Mouse (Mus musculus) bone marrow, adult 2 months (tissue): Measurements from ENCODE around the gene Osbpl9.
A peak's percentile ranks its signal among the peaks of the same experiment; 100 is the strongest.

Experiments
- CTCF ChIP-seq: fragments of 200-500 bp; IDR thresholded peaks from 2 replicates; pipeline ENCODE4 v1.5.1; 2011; ENCODE audit warnings: low read length, control low read depth; ENCODE audit not compliant: control insufficient read depth, insufficient read depth
- POLR2A ChIP-seq: fragments of 200-500 bp; IDR thresholded peaks from 2 replicates; pipeline ENCODE4 v1.6.1; 2011; ENCODE audit warnings: low read depth, mild to moderate bottlenecking, control low read depth, low read length, borderline replicate concordance; ENCODE audit not compliant: control insufficient read depth

DNA sequence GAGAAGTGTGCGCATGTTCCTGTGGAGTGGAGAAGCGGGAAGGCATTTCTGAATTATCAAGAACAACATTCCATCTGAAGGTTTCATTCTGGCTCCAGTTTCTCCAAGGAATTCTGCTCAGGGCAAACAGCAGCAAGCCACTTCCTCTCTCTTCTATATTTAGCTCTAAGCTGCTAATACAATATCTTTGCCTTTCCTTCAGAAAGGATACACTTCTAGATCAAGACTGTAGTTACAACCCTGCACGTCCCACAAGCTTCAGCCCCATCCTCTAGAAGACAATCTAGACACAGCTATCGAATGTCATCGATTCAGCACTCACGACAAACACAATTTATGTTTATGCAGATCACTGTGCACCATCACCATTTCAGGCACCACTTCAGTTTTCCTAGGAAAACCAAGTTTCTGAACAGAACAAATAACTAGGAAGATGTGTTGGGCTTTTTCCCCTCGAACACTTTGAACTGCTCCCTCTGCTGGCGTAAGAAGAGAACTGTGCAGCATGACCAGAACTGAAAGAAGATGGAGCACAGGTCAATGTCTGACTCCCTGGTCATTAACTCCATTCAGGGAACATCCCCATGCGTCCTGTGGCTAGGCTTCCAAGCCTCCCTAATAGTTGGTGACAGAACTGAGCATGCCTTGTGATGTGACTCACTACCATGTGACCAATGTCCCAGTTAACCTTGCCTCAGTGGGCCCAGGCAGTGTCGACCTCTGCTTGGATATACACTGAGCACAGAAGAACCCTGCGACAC, 54.6 kb downstream of the Osbpl9 start:
- peak; percentile 55 for TF ChIP-seq CTCF
- no peak for TF ChIP-seq POLR2A
